Mouse (Mus musculus) liver, embryonic 15.5 days (tissue): ENCODE results near the gene Mrps15. TPM values are rescaled to one million over a fixed set of nuclear protein-coding genes. Genes with fewer than 3 reads are reported as not detected.
A peak's percentile ranks its signal among the peaks of the same experiment; 100 is the strongest.

Source experiments
- ATAC-seq: fragments of 200-750 bp; cut with Nextera tagmentation; 2 replicates; pipeline ENCODE4 v1.8.0; 2017; ENCODE audit warnings: moderate number of reproducible peaks, mild to moderate bottlenecking, moderate library complexity; ENCODE audit not compliant: insufficient read depth
- H3K27ac ChIP-seq: fragments of 300-500 bp; sonication (generic); replicated peaks from 2 replicates; pipeline ENCODE4 v1.5.1; 2015; ENCODE audit warnings: mild to moderate bottlenecking, inconsistent platforms
- H3K27me3 ChIP-seq: fragments of 300-500 bp; sonication (generic); 2 replicates; pipeline ENCODE4 v1.6.1; 2015; ENCODE audit warnings: mild to moderate bottlenecking, inconsistent platforms
- H3K36me3 ChIP-seq: fragments of 300-500 bp; sonication (generic); replicated peaks from 2 replicates; pipeline ENCODE4 v1.6.1; 2015; ENCODE audit warnings: moderate library complexity, mild to moderate bottlenecking, inconsistent platforms
- H3K4me1 ChIP-seq: fragments of 300-500 bp; sonication (generic); replicated peaks from 2 replicates; pipeline ENCODE4 v1.6.1; 2015; ENCODE audit warnings: inconsistent platforms
- H3K4me2 ChIP-seq: fragments of 300-500 bp; sonication (generic); 2 replicates; pipeline ENCODE4 v1.6.1; 2015; ENCODE audit warnings: moderate library complexity, mild to moderate bottlenecking, inconsistent platforms
- H3K4me3 ChIP-seq: fragments of 300-500 bp; sonication (generic); replicated peaks from 2 replicates; pipeline ENCODE4 v1.5.1; 2015; ENCODE audit warnings: mild to moderate bottlenecking, inconsistent platforms
- H3K9ac ChIP-seq: fragments of 300-500 bp; sonication (generic); 2 replicates; pipeline ENCODE4 v1.6.1; 2015; ENCODE audit warnings: moderate library complexity, mild to moderate bottlenecking, inconsistent platforms
- H3K9me3 ChIP-seq: fragments of 300-500 bp; sonication (generic); replicated peaks from 2 replicates; pipeline ENCODE4 v1.6.1; 2016; ENCODE audit warnings: inconsistent platforms
- WGBS: fragments of 180-500 bp; shearing (Covaris S2); methylation state at CpG from one replicate; pipeline ENCODE4 v1.1.7; 2015; ENCODE audit warnings: mixed read lengths; ENCODE audit not compliant: insufficient replicate concordance; 5-methylcytosine and 5-hydroxymethylcytosine counted together
- polyA plus RNA-seq: library from polyadenylated mRNA; unstranded; fragments of >200 nt; fragmentation: Nextera tagmentation; extraction: Ambion mirVana; gene quantifications from 2 replicates; pipeline ENCODE4 v1.2.1, GENCODE M21; 2015

Mrps15 gene
- polyA plus RNA-seq, 1 experiment from 2014 or later, result 74.3 TPM

DNA sequence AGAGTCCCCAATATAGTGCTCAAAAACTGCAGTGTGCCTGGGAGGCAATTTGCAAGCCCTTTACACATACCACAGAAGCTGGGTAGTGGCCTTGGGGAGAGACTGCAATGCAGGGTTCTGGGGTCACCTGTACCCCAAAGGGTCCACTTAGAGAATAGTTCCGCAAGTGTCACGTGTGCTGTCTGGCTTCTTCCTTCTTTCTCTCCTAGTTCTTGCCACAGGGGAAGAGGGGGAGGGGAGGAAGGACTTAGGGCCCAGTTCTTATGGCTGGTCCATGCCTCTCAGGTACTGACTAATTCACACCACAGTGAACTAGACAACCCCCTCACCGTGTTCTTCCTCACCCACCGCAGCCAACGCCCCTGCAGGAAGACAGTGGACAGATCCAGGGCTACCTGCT is 11.3 kb upstream of the Mrps15 start:
- no peak for ATAC-seq

DNA sequence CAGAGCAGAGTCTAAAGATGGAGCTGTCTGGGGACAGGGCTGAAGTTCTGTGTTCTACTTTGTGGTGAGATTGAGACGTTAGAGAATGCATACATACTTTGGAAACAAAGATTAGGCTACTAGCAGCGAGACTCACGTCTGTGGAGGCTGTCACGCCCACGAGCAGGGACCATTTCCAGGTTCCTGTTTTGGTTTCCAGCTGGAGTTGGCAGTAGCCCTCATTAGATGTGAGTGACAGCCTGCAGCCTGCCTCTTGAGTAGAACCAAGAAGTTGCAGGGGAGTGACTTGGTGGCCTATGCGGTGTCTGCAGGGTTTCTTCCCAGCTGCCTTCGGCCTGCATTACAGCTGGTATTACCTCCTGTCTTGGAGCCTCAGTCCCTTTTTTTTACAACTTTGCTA is 4.9 kb downstream of the Mrps15 start:
- 54% methylated on average over 7 of the region's 7 CpGs for WGBS
- no peak overlapping the region for H3K27ac ChIP-seq
- H3K4me2 ChIP-seq, result no peak overlapping the region
- H3K4me3 ChIP-seq, result no peak overlapping the region
- H3K9me3 ChIP-seq, result no peaks in the 10 kb centered on the region
- H3K4me1 ChIP-seq, result peaks cover 19% of the 10 kb centered on the region
- no peaks in the 10 kb centered on the region for H3K27me3 ChIP-seq
- H3K36me3 ChIP-seq, result peaks cover 64% of the 10 kb centered on the region
- no peak overlapping the region for H3K9ac ChIP-seq
- ATAC-seq, result no peak

More for the DNA sequence above, 11.3 kb upstream of the Mrps15 start:
- H3K9ac ChIP-seq, result no peak overlapping the region
- H3K9me3 ChIP-seq, result no peaks in the 10 kb centered on the region
- no peak overlapping the region for H3K27ac ChIP-seq
- 70% methylated on average over 5 of the region's 5 CpGs for WGBS
- H3K4me1 ChIP-seq, result no peaks in the 10 kb centered on the region
- H3K4me3 ChIP-seq, result no peak overlapping the region
- H3K4me2 ChIP-seq, result no peak overlapping the region
- no peaks in the 10 kb centered on the region for H3K27me3 ChIP-seq
- no peaks in the 10 kb centered on the region for H3K36me3 ChIP-seq

DNA sequence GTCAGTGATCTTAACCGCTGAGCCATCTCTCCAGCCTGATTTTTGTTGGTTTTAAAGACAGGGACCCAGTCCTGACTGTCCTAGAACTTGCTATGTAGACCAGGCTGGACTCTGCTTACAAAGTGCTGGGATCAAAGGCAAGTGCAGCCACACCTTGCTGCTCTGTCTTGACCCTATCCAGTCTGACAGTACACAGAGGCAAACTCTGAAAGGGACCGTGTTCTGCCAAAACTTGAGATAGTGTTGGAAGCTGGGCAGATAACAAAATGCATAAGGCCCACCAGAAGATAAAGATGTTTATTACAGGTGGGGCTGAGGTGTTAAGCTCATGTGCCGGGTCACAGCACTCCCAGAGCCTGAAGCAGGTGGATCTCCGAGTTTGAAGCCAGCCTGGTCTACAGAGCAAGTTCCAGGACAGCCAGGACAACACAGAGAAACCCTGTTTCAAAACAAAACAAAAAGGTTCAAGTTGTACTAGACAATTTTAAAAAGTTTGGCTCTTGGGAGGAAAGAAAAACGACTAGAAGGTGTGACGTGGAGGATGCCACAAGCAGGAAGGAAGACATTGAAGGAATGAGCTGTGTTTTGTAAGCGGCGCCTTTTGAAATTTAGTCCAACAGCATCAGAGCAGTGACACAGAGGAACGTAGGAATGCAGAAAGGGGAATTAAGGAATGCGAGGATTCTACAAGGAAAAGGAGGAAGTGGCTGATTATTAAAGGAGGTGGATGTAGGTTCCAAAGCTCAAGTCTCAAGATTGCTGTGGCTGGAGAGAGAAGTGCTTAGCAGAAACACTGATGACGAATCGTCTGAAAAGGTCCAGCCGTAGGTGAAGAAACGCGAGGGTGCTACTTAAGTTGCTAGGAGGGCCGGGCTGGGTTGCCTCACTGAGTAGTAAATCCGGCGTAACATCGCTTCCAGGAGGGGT is 10.7 kb downstream of the Mrps15 start:
- peak; percentile 42 for ATAC-seq
- no peaks in the 10 kb centered on the region for H3K9me3 ChIP-seq
- 8% methylated on average over 19 of the region's 19 CpGs for WGBS
- peaks cover 39% of the 10 kb centered on the region for H3K36me3 ChIP-seq
- H3K27me3 ChIP-seq, result no peaks in the 10 kb centered on the region
- peak overlapping the region; percentile 94 for H3K4me2 ChIP-seq
- H3K9ac ChIP-seq, result peak overlapping the region; percentile 68
- H3K4me1 ChIP-seq, result peaks cover 33% of the 10 kb centered on the region
- peak overlapping the region; percentile 86 for H3K27ac ChIP-seq
- peak overlapping the region; percentile 81 for H3K4me3 ChIP-seq

DNA sequence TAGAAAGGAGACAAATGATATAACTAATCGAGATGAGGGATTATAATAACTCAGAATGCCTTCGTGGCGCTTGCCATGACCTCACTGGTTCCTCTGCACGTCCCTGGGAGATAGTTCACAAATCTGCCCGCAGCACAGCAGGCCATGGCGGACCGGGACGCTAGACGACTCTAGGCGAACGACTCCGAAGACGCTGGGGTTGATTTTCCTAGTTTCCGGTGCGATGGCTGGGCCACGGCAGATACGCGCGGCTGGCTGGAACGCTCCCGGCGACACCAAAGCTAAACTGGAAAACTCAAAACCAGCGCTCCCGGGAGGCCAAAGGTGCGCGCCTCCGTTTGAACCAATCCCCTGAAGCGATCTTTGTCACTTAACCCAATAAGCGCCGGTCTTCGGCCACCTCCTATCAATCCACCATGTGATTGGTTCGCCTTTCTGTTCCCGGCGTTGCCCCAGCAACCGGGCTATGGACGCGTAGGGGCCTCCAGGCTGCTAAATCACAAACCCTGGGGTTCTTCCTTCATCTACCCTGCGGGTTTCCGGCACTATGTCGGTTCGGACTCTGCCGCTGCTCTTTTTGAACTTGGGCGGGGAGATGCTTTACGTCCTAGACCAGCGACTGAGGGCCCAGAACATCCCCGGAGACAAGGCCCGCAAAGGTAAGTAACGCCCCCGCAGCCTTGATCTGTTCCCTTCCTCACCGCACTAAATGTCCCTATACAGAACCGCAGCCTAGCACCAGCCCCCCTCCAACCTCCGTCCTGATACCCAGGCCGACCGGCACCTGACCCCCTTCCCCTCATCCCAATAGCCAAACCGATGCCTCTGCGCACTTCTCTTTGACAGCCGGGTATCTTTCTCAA is 11.6 kb downstream of the Mrps15 start, which contains the start of gene Oscp1:
Gene Oscp1, plus strand, starts transcription at position 432 of the 863 bp plus-strand sequence.
- Histone ChIP-seq H3K4me2 (peak within 1 kb of the TSS; percentile 94), H3K4me3 (peak within 1 kb of the TSS; percentile 81), H3K4me1 (peaks cover 34% of the 10 kb centered on the region), H3K9ac (peak within 1 kb of the TSS; percentile 68), H3K27me3 (no peaks in the 10 kb centered on the region), H3K27ac (peak within 1 kb of the TSS; percentile 86), H3K9me3 (no peaks in the 10 kb centered on the region), H3K36me3 (peaks cover 33% of the 10 kb centered on the region)
- under 1% methylated on average over 57 of the region's 57 CpGs for WGBS
- ATAC-seq, result peak; percentile 95

DNA sequence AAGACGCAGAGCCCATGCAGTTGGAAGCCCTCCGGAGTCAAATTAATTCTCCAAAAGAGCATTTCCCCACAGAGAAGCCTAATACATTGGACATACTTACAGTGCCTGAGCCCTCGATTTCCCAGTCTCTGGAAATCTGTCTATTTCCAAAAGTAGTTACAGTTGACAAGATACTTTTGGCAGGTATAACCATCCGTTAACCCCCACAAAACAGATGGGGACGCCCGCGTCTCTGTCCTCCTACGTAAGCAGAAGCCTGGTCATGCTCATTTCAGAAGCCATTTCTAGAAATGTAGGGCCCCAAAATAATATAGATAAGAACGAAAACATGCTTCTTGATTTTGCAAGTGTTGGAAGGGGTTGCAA is 12.3 kb downstream of the Mrps15 start:
- Histone ChIP-seq H3K36me3 (peaks cover 26% of the 10 kb centered on the region), H3K9me3 (no peaks in the 10 kb centered on the region), H3K4me2 (peak overlapping the region; percentile 94), H3K9ac (peak overlapping the region; percentile 68; the same call in 1 of the 2 replicates), H3K4me1 (peaks cover 36% of the 10 kb centered on the region), H3K27ac (no peak overlapping the region), H3K27me3 (no peaks in the 10 kb centered on the region), H3K4me3 (peak overlapping the region; percentile 81)
- no peak for ATAC-seq
- 40% methylated on average over 9 of the region's 9 CpGs for WGBS

DNA sequence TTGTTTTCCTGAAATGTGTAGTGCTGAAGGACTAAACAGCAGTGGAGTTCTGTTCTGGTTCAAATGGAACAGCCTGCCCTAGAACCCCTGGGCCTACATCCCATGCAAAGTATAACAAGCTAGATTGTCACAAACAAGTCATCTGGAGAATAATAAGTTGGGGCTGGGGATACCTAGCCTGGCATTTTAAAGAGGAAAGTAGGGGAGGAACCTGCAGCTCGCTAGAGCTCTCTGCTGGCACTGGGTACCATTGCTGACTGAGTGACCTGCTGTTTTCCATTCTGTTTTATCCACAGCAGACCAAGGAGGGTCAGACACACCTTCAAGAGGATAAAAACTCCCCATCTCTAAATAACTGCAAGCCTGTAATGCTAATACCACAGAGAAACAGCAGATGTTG is 16.1 kb downstream of the Mrps15 start:
- 53% methylated on average over 1 of the region's 1 CpGs for WGBS
- no peak overlapping the region for H3K4me2 ChIP-seq

DNA sequence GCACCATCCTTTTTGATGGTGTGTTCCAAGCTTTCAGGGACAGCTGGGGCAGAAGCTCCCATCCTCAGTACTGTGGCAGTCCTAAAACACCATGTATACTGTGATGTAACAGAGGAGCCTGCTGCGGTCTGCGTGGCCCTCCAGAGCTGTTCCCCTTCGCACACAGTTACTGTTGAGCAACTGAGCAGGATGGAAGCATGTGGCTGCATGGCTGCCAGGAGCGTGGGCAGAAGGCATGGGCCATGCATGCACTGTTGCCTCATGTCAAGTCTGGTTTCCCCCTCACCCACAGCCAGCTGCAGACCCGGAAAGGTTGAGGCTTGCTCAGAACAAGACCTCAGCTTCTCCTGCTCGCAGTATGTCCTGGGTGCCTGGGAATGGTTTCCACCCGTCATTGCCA is 18.5 kb downstream of the Mrps15 start:
- ATAC-seq, result peak; percentile 31; the same call in 1 of the 2 replicates
- Histone ChIP-seq H3K27ac (no peak overlapping the region), H3K9me3 (no peaks in the 10 kb centered on the region), H3K27me3 (no peaks in the 10 kb centered on the region), H3K36me3 (no peaks in the 10 kb centered on the region), H3K4me3 (no peak overlapping the region), H3K9ac (no peak overlapping the region), H3K4me2 (no peak overlapping the region), H3K4me1 (peaks cover 7% of the 10 kb centered on the region; the same call in 1 of the 2 replicates)
- 70% methylated on average over 7 of the region's 7 CpGs for WGBS

More for the DNA sequence above, 16.1 kb downstream of the Mrps15 start:
- no peak for ATAC-seq
- Histone ChIP-seq H3K4me1 (peaks cover 22% of the 10 kb centered on the region), H3K36me3 (no peaks in the 10 kb centered on the region), H3K4me3 (no peak overlapping the region), H3K27me3 (no peaks in the 10 kb centered on the region), H3K9ac (no peak overlapping the region), H3K27ac (no peak overlapping the region), H3K9me3 (no peaks in the 10 kb centered on the region)

DNA sequence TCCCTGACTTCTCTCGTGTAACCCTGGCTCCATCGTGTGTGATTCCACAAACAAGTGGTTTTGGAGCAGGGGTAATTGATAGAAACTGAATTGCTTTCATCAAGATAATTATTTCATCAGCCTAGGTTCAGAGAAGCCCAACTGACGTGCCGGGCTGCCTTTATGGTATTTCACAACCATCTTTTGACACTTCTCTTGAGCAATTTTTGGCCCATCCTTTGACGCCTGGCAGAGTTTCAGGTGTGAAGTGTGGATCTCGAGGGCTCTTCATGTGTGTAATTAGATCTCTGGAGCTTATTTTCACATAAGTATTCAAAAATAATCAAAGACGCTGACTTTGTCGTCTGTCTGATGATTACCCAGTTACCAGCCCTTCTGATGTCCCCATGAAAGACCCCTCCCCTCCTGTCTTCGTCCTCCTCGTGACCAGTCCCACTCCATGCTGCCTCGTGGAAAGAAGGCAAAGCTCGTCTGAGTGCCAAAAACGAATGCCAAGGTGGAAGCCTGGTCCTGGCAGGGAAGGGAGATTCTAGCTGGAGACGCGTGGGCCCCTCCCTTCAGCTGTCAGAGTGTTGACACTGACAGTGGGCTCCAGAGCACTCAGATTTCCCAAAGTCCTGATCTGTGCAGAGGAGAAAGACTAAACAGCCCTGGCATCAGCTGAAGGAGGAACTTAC is 20.8 kb downstream of the Mrps15 start:
- WGBS, result 56% methylated on average over 15 of the region's 15 CpGs
- H3K27me3 ChIP-seq, result no peaks in the 10 kb centered on the region
- H3K27ac ChIP-seq, result no peak overlapping the region
- H3K36me3 ChIP-seq, result no peaks in the 10 kb centered on the region
- no peak for ATAC-seq
- H3K4me3 ChIP-seq, result no peak overlapping the region
- no peaks in the 10 kb centered on the region for H3K9me3 ChIP-seq
- H3K9ac ChIP-seq, result no peak overlapping the region
- H3K4me2 ChIP-seq, result no peak overlapping the region
- H3K4me1 ChIP-seq, result peaks cover 3% of the 10 kb centered on the region; the same call in 1 of the 2 replicates

DNA sequence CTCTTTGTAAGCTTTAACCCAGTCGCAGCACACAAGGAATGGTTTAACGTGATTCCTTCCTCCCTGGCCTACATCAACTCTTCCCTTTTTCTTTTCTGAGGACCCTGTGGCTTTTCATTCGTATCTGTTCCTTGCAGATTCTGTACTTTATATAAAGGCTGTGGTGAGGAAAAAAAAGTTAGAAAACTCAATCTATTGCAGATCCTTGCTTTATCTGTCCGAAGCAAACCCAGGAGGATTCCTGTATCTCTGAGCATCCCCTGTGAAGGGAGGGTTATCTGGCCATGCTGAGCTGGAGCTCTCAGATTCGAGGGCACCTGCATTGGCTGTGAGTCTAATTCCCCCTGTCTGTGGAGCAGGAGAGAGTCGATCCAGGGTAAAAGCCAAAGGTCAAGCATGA is 22.1 kb downstream of the Mrps15 start:
- H3K27me3 ChIP-seq, result no peaks in the 10 kb centered on the region
- H3K9ac ChIP-seq, result no peak overlapping the region
- no peak for ATAC-seq
- no peak overlapping the region for H3K4me3 ChIP-seq
- H3K27ac ChIP-seq, result no peak overlapping the region
- H3K4me2 ChIP-seq, result no peak overlapping the region
- H3K36me3 ChIP-seq, result no peaks in the 10 kb centered on the region
- no peaks in the 10 kb centered on the region for H3K9me3 ChIP-seq
- 54% methylated on average over 6 of the region's 6 CpGs for WGBS
- peaks cover 2% of the 10 kb centered on the region; the same call in 1 of the 2 replicates for H3K4me1 ChIP-seq

DNA sequence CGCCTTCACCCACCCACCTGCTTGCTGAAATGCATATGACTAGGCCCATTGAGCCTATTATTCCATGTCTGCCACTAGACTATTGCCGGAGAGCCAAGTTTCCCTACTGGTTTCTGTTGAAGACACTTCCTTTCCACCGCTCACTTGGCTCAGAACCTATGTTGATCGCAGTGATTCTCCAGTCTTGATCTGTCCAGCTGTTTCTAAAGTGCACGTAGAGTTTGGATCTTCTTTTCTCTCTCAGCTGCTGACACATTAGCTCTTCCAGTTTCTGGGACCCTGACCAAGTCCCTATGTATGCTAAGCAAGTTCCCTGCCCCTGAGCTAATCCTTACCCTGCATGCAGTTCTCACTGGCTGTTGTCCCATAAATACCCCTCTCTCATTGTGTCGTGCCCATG is 31.1 kb downstream of the Mrps15 start:
- Histone ChIP-seq H3K27me3 (no peaks in the 10 kb centered on the region), H3K36me3 (no peaks in the 10 kb centered on the region), H3K9me3 (no peaks in the 10 kb centered on the region), H3K4me3 (no peak overlapping the region), H3K4me1 (no peaks in the 10 kb centered on the region), H3K9ac (no peak overlapping the region), H3K27ac (no peak overlapping the region), H3K4me2 (no peak overlapping the region)
- 68% methylated on average over 6 of the region's 6 CpGs for WGBS
- no peak for ATAC-seq
